Mouse (Mus musculus): ENCODE measurements at regions not wholly inside any gene's neighbourhood (a gene's known extent, or its start where the extent isn't known, plus 50 kb on each side); places are given as distances from the start of the nearest gene placed in this dataset.

DNA sequence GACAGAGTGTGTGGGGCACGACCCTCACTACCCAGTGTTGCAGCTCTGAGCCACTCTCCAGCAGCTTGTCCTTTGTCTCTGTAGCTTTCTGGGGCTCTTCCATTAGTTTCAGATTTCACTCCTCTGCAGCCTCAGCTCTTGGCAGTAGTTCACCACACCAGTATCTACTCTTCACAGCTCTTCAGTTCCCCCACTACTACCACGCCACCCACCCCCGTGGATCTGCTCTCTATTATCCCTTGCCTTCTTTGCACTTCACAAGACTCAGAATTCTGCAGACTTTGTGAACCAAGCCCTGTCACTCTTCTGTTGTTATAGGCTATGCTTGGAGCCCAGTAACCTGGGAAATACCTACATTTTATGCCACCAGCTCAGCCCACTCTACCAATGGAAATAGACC, 960.5 kb upstream of the B3galt2 start:
- no peak for TF ChIP-seq CTCF (IDR thresholded peaks at IDR 0.05; ENCODE audit: low read depth)
- no peak for TF ChIP-seq EP300 (optimal IDR thresholded peaks at IDR 0.05)

Measured in stomach, postnatal 0 days (tissue).